Mouse (Mus musculus) MEL (cell line): ENCODE results near the gene Arhgap45. TPM values are rescaled to one million over a fixed set of nuclear protein-coding genes. Genes with fewer than 3 reads are reported as not detected.

ENCODE experiments used
- DNase-seq: peaks from one replicate; pipeline ENCODE4 v3.0.0; 2011; ENCODE audit warnings: low read depth, low spot score
- H3K27ac ChIP-seq: 2 replicates; pipeline ENCODE4 v1.5.1; 2012; ENCODE audit warnings: low read depth, mild to moderate bottlenecking, control low read depth, low read length, moderate library complexity; ENCODE audit not compliant: control insufficient read depth
- H3K27me3 ChIP-seq, 2 experiments: fragments of 150-350 bp in 1 of 2; sonication (generic) in 1 of 2; 2 replicates each; pipeline ENCODE4 v1.6.1; 2012; ENCODE audit warnings: low read length in 2 of 2, mild to moderate bottlenecking in 2 of 2, improper control_type of control experiment in 1 of 2, moderate library complexity in 1 of 2; ENCODE audit not compliant: insufficient read depth in 2 of 2, control insufficient read depth in 1 of 2
- H3K36me3 ChIP-seq, 2 experiments: 2 replicates each; pipeline ENCODE4 v1.6.1; 2012 to 2014; ENCODE audit warnings: low read length in 2 of 2, improper control_type of control experiment in 1 of 2, inconsistent platforms in 1 of 2, mild to moderate bottlenecking in 1 of 2; ENCODE audit not compliant: insufficient read depth in 2 of 2, control insufficient read depth in 1 of 2
- H3K4me1 ChIP-seq, 2 experiments: fragments of 150-350 bp in 1 of 2; sonication (generic) in 1 of 2; 2 replicates each; pipeline ENCODE4 v1.6.1; 2012; ENCODE audit warnings: low read length in 2 of 2, improper control_type of control experiment in 1 of 2, mild to moderate bottlenecking in 1 of 2; ENCODE audit not compliant: insufficient read depth in 2 of 2, control insufficient read depth in 1 of 2
- H3K4me3 ChIP-seq, 2 experiments: fragments of 150-350 bp in 1 of 2; sonication (generic) in 1 of 2; 2 replicates each; pipeline ENCODE4 v1.5.1; 2012; ENCODE audit warnings: low read depth in 2 of 2, low read length in 2 of 2, mild to moderate bottlenecking in 2 of 2, moderate library complexity in 2 of 2, control low read depth in 1 of 2, improper control_type of control experiment in 1 of 2; ENCODE audit not compliant: control insufficient read depth in 1 of 2, insufficient read depth in 1 of 2
- H3K79me2 ChIP-seq: 2 replicates; pipeline ENCODE4 v1.6.1; 2012; ENCODE audit warnings: mild to moderate bottlenecking, low read length, moderate library complexity; ENCODE audit not compliant: control insufficient read depth, poor library complexity, insufficient read depth
- H3K9ac ChIP-seq: 2 replicates; pipeline ENCODE4 v1.6.1; 2012; ENCODE audit warnings: low read depth, mild to moderate bottlenecking, control low read depth, low read length, moderate library complexity; ENCODE audit not compliant: control insufficient read depth, poor library complexity, severe bottlenecking
- H3K9me3 ChIP-seq: fragments of 150-350 bp; sonication (generic); replicated peaks from 2 replicates; pipeline ENCODE4 v1.6.1; 2012; ENCODE audit warnings: mild to moderate bottlenecking, low read length, improper control_type of control experiment, moderate library complexity; ENCODE audit not compliant: insufficient read depth
- CHD1 ChIP-seq: IDR thresholded peaks from 2 replicates; pipeline ENCODE4 v1.6.1; 2012; ENCODE audit warnings: low read depth, mild to moderate bottlenecking, inconsistent platforms, low read length, improper control_type of control experiment
- ELF1 ChIP-seq: IDR thresholded peaks from 2 replicates; pipeline ENCODE4 v1.6.1; 2014; ENCODE audit warnings: low read depth, mild to moderate bottlenecking, inconsistent platforms, low read length, improper control_type of control experiment, moderate library complexity
- EP300 ChIP-seq, 2 experiments: IDR thresholded peaks; 2 replicates each; pipeline ENCODE4 v1.6.1; 2011; ENCODE audit warnings: improper control_type of control experiment in 2 of 2, low read length in 2 of 2, low read depth in 1 of 2, mild to moderate bottlenecking in 1 of 2
- ETS1 ChIP-seq: IDR thresholded peaks from 2 replicates; pipeline ENCODE4 v1.6.1; 2012; ENCODE audit warnings: low read depth, mild to moderate bottlenecking, inconsistent platforms, low read length, improper control_type of control experiment, moderate library complexity
- GATA1 ChIP-seq: IDR thresholded peaks from 2 replicates; pipeline ENCODE4 v1.6.1; 2011; ENCODE audit warnings: low read depth, low read length, improper control_type of control experiment
- JUND ChIP-seq: IDR thresholded peaks from 2 replicates; pipeline ENCODE4 v1.6.1; 2011; ENCODE audit warnings: low read depth, mild to moderate bottlenecking, improper control_type of control experiment, low read length
- MAX ChIP-seq: IDR thresholded peaks from 2 replicates; pipeline ENCODE4 v1.6.1; 2011; ENCODE audit warnings: low read length, improper control_type of control experiment
- MEF2A ChIP-seq: IDR thresholded peaks from 2 replicates; pipeline ENCODE4 v1.6.1; 2014; ENCODE audit warnings: low read depth, mild to moderate bottlenecking, inconsistent platforms, low read length, improper control_type of control experiment; ENCODE audit not compliant: poor library complexity, insufficient replicate concordance, severe bottlenecking; ENCODE audit errors: extremely low read depth
- MXI1 ChIP-seq: IDR thresholded peaks from 2 replicates; pipeline ENCODE4 v1.6.1; 2011; ENCODE audit warnings: mild to moderate bottlenecking, low read depth, low read length, improper control_type of control experiment
- MYB ChIP-seq: IDR thresholded peaks from 2 replicates; pipeline ENCODE4 v1.6.1; 2011; ENCODE audit warnings: mild to moderate bottlenecking, low read depth, low read length, improper control_type of control experiment
- NRF1 ChIP-seq: IDR thresholded peaks from 2 replicates; pipeline ENCODE4 v1.6.1; 2014; ENCODE audit warnings: low read depth, mild to moderate bottlenecking, inconsistent platforms, low read length, improper control_type of control experiment, moderate library complexity; ENCODE audit not compliant: poor library complexity, insufficient read depth, severe bottlenecking
- POLR2A ChIP-seq, 2 experiments: IDR thresholded peaks; 2 replicates each; pipeline ENCODE4 v1.6.1; 2011 to 2012; ENCODE audit warnings: low read length in 2 of 2, mild to moderate bottlenecking in 2 of 2, control low read depth in 1 of 2, improper control_type of control experiment in 1 of 2, low read depth in 1 of 2, moderate library complexity in 1 of 2; ENCODE audit not compliant: control insufficient read depth in 1 of 2, insufficient read depth in 1 of 2, poor library complexity in 1 of 2
- POLR2AphosphoS2 ChIP-seq: IDR thresholded peaks from 2 replicates; pipeline ENCODE4 v1.6.1; 2011; ENCODE audit warnings: low read length, improper control_type of control experiment
- SIN3A ChIP-seq: IDR thresholded peaks from 2 replicates; pipeline ENCODE4 v1.6.1; 2012; ENCODE audit warnings: low read length, improper control_type of control experiment, inconsistent platforms
- TCF12 ChIP-seq: IDR thresholded peaks from 2 replicates; pipeline ENCODE4 v1.6.1; 2014; ENCODE audit warnings: low read depth, mild to moderate bottlenecking, inconsistent platforms, low read length, improper control_type of control experiment, moderate library complexity
- UBTF ChIP-seq: IDR thresholded peaks from 2 replicates; pipeline ENCODE4 v1.6.1; 2012; ENCODE audit warnings: low read depth, mild to moderate bottlenecking, inconsistent platforms, low read length, improper control_type of control experiment, moderate library complexity, borderline replicate concordance; ENCODE audit not compliant: insufficient read depth
- ZMIZ1 ChIP-seq: IDR thresholded peaks from 2 replicates; pipeline ENCODE4 v1.6.1; 2012; ENCODE audit warnings: low read depth, mild to moderate bottlenecking, inconsistent platforms, low read length, improper control_type of control experiment, moderate library complexity
- polyA plus RNA-seq, 2 experiments: library from polyadenylated mRNA; stranded (reverse) in 1 of 2; unstranded in 1 of 2; fragments of >175 nt in 1 of 2; fragments of >200 nt in 1 of 2; gene quantifications; 2 replicates each; pipeline versions ENCODE4 v1.2.1 to v1.2.4; 2012; ENCODE audit warnings: low replicate concordance in 2 of 2, low read depth in 1 of 2; ENCODE audit not compliant: insufficient read length in 2 of 2, insufficient read depth in 1 of 2, missing spikeins in 1 of 2
- total RNA-seq: library from RNA; depleted of rRNA; stranded (reverse); fragments of 300-350 nt; gene quantifications from 2 replicates; pipeline ENCODE4 v1.2.3, GENCODE M21; 2012

The Arhgap45 gene
- total and polyA plus RNA-seq, 3 experiments, result 26.2 to 53.6 TPM; not detected in 1

DNA sequence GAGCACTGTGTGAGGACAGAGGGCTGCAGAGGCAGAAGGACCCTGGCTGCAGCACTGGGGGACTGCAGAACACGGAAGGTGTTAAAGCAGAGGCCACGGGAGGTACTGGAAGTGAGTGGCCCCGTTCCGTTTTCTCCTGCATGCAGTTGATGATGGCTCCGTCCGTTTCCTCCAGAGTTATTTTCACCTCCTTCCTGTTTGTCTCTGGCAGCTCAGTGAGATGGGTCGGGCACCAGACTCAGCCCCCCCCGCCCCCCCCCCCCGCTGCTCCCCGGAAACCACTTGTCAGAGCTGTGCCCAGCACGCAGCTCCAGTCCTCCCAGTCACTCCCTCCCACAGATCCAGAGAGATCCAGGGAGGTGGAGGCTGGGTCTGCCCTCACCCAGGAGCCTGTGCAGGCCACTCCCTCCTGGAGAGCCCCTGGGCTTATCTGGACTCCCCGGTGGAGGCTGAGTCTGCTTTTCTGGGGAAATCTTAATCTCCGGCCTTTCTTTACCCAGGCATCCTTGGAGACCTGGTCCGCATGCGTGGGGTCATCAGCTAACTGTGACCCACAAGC lies 2.4 kb downstream of the Arhgap45 start:
- DNase-seq, result peak; percentile 64
- H3K79me2 ChIP-seq, result peaks cover 12% of the 10 kb centered on the region
- H3K27me3 ChIP-seq, result no peaks in the 10 kb centered on the region
- H3K27ac ChIP-seq, result peak overlapping the region; percentile 60
- H3K9ac ChIP-seq, result peak overlapping the region; percentile 29
- H3K36me3 ChIP-seq, result peaks cover 2 to 18% of the 10 kb centered on the region in 2 experiments; a peak in 3 of 4 replicates
- TF ChIP-seq MXI1 (peak; percentile 46; the same call in 1 of the 2 replicates), EP300 (IDR thresholded peaks at IDR 0.05; ENCODE audit: low read depth in 1 of 2, low read length in 2 of 2) (peak in 1 of 2 experiments; percentile 14; a peak in 1 of 4 replicates), POLR2AphosphoS2 (no peak), MYB (no peak), ETS1 (no peak), GATA1 (no peak), CHD1 (no peak), JUND (no peak), UBTF (no peak), MAX (no peak), SIN3A (no peak), NRF1 (peak; percentile 50; the same call in 1 of the 2 replicates), ELF1 (no peak), POLR2A (IDR thresholded peaks at IDR 0.05; ENCODE audit: control insufficient read depth in 1 of 2, insufficient read depth in 1 of 2, low read depth in 1 of 2, low read length in 2 of 2, poor library complexity in 1 of 2) (peak in 1 of 2 experiments; percentile 18; a peak in 1 of 4 replicates), TCF12 (no peak), MEF2A (no peak), ZMIZ1 (no peak)
- H3K4me1 ChIP-seq, result peaks cover 12 to 23% of the 10 kb centered on the region in 2 experiments
- no peaks in the 10 kb centered on the region for H3K9me3 ChIP-seq
- H3K4me3 ChIP-seq, result peak overlapping the region; percentile 16 to 55; a peak in 3 of 4 replicates

DNA sequence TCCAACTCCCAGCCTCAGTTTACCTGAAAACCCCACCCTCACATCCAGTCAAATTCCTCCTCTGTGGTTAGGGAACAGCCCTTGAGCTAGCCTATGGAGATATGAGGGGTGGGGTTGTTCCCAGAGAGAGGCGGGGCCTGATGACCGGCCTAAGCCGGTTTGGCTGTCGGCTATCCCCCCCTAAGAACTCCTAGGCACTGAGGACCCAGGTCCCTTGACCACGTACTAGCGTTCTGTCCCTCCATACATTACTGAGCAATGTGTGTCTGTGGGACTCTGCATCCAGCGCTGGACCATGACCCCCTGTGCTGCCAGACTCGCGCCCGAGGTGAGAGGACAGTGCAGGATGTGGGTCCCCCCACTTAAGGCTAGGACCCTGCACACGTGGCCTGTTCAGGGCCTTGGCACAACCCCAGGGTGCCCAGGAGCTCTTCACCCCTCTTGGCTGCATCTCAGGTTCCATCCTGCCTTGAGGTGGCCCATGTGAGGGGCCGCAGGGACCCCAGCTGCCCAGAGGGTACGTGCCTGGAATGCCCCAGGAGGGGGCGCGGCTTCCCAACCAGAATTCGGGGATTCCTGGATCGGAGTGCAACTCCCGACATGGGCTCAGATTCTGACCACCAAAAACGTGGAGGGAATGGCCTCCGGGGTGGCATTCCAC lies 3.1 kb downstream of the Arhgap45 start:
- Histone ChIP-seq H3K79me2 (peaks cover 12% of the 10 kb centered on the region), H3K4me1 (peaks cover 12 to 30% of the 10 kb centered on the region in 2 experiments), H3K4me3 (no peak overlapping the region), H3K36me3 (peaks cover 2 to 24% of the 10 kb centered on the region in 2 experiments; a peak in 3 of 4 replicates), H3K27me3 (no peaks in the 10 kb centered on the region), H3K27ac (no peak overlapping the region; the same call in 1 of the 2 replicates), H3K9ac (no peak overlapping the region), H3K9me3 (no peaks in the 10 kb centered on the region)
- DNase-seq, result no peak
- TF ChIP-seq GATA1 (no peak), POLR2AphosphoS2 (no peak), MEF2A (no peak), EP300 (IDR thresholded peaks at IDR 0.05; ENCODE audit: low read depth in 1 of 2, low read length in 2 of 2) (no peak), SIN3A (no peak), ETS1 (no peak), ELF1 (no peak), POLR2A (IDR thresholded peaks at IDR 0.05; ENCODE audit: control insufficient read depth in 1 of 2, insufficient read depth in 1 of 2, low read depth in 1 of 2, low read length in 2 of 2, poor library complexity in 1 of 2) (no peak)
